Mouse (Mus musculus): ENCODE results near the gene Arhgef12. TPM values are rescaled to one million over a fixed set of nuclear protein-coding genes. Genes with fewer than 3 reads are reported as not detected.

Arhgef12 gene
- total and polyA plus RNA-seq, 3 experiments: 11.8 to 33.5 (median 14.7) TPM

GRCm38 (mm10) chr9:42968894-42969521 is 138.0 kb downstream of the Arhgef12 start:
- TF ChIP-seq RCOR1 (IDR thresholded peaks at IDR 0.05; ENCODE audit: low read depth, low read length) (no peak), POLR2AphosphoS2 (IDR thresholded peaks at IDR 0.05; ENCODE audit: low read length) (no peak), GABPA (IDR thresholded peaks at IDR 0.05; ENCODE audit: low read depth, low read length) (no peak), BHLHE40 (IDR thresholded peaks at IDR 0.05; ENCODE audit: borderline replicate concordance, low read depth, low read length) (no peak), MYC (IDR thresholded peaks at IDR 0.05; ENCODE audit: low read depth, low read length) (no peak), GATA1 (IDR thresholded peaks at IDR 0.05; ENCODE audit: low read depth, low read length) (no peak), CHD2 (IDR thresholded peaks at IDR 0.05; ENCODE audit: low read length) (no peak), MEF2A (IDR thresholded peaks at IDR 0.05; ENCODE audit: extremely low read depth, insufficient replicate concordance, low read depth, low read length, poor library complexity, severe bottlenecking) (no peak), TCF12 (IDR thresholded peaks at IDR 0.05; ENCODE audit: low read depth, low read length) (no peak), ZNF384 (IDR thresholded peaks at IDR 0.05; ENCODE audit: low read depth, low read length) (no peak), MYB (IDR thresholded peaks at IDR 0.05; ENCODE audit: low read depth, low read length) (no peak), ZC3H11A (IDR thresholded peaks at IDR 0.05; ENCODE audit: low read depth, low read length) (no peak), MAZ (IDR thresholded peaks at IDR 0.05; ENCODE audit: low read depth, low read length) (no peak), USF2 (IDR thresholded peaks at IDR 0.05; ENCODE audit: borderline replicate concordance in 1 of 2, insufficient read depth in 1 of 2, low read depth in 1 of 2, low read length in 2 of 2) (no peak), NRF1 (IDR thresholded peaks at IDR 0.05; ENCODE audit: insufficient read depth, low read depth, low read length, poor library complexity, severe bottlenecking) (no peak), ZKSCAN1 (IDR thresholded peaks at IDR 0.05; ENCODE audit: low read depth, low read length) (no peak), MAX (IDR thresholded peaks at IDR 0.05; ENCODE audit: low read length) (no peak), E2F4 (IDR thresholded peaks at IDR 0.05; ENCODE audit: borderline replicate concordance, low read depth, low read length) (no peak), TAL1 (IDR thresholded peaks at IDR 0.05; ENCODE audit: low read length) (no peak), ZMIZ1 (IDR thresholded peaks at IDR 0.05; ENCODE audit: low read depth, low read length) (no peak)
- Histone ChIP-seq H3K36me3 (ENCODE audit: control insufficient read depth in 1 of 2, insufficient read depth in 2 of 2, low read length in 2 of 2) (peaks cover 0 to 2% of the 10 kb centered on the region in 2 experiments; a peak in 1 of 4 replicates), H3K4me1 (ENCODE audit: control insufficient read depth in 1 of 2, insufficient read depth in 2 of 2, low read length in 2 of 2) (no peaks in the 10 kb centered on the region), H3K9ac (ENCODE audit: control insufficient read depth, low read depth, low read length, poor library complexity, severe bottlenecking) (no peak overlapping the region), H3K27me3 (ENCODE audit: control insufficient read depth in 1 of 2, insufficient read depth in 2 of 2, low read length in 2 of 2) (no peaks in the 10 kb centered on the region), H3K9me3 (replicated peaks; ENCODE audit: insufficient read depth, low read length) (no peaks in the 10 kb centered on the region), H3K27ac (ENCODE audit: control insufficient read depth, low read depth, low read length) (no peak overlapping the region), H3K4me3 (ENCODE audit: control insufficient read depth in 1 of 2, insufficient read depth in 1 of 2, low read depth in 2 of 2, low read length in 2 of 2) (no peak overlapping the region), H3K79me2 (ENCODE audit: control insufficient read depth, insufficient read depth, low read length, poor library complexity) (no peaks in the 10 kb centered on the region)
- no peak for DNase-seq (ENCODE audit: low read depth, low spot score)

Data from MEL (cell line).